Mouse (Mus musculus): ENCODE results near the gene Tcf12. TPM values are rescaled to one million over a fixed set of nuclear protein-coding genes. Genes with fewer than 3 reads are reported as not detected.

Gene Tcf12
- polyA plus RNA-seq, 1 experiment from 2014 or later: 191 TPM

- no peaks in the 10 kb centered on the region for H3K4me1 ChIP-seq (ENCODE audit: control insufficient read depth, insufficient read depth, low read length)
- no peaks in the 10 kb centered on the region for H3K27me3 ChIP-seq (ENCODE audit: control insufficient read depth, insufficient read depth, low read length)
- peak; percentile 78 for DNase-seq (ENCODE audit: low spot score)
- 50% methylated on average over 26 of the region's 26 CpGs for WGBS
- H3K9ac ChIP-seq (ENCODE audit: low read length): no peak overlapping the region
- H3K9me3 ChIP-seq (ENCODE audit: control insufficient read depth, low read length): no peaks in the 10 kb centered on the region
- no peak overlapping the region for H3K4me2 ChIP-seq (ENCODE audit: low read depth, severe bottlenecking)
- H3K36me3 ChIP-seq (ENCODE audit: control insufficient read depth, insufficient read depth, low read length): no peaks in the 10 kb centered on the region
- no peak for ATAC-seq (ENCODE audit: insufficient number of reproducible peaks, low FRiP score, low TSS enrichment, low read depth)
- H3K27ac ChIP-seq (replicated peaks; ENCODE audit: low read depth, low read length): no peak overlapping the region
- no peak overlapping the region for H3K4me3 ChIP-seq (ENCODE audit: low read depth, low read length)
Observed at GRCm38 (mm10) chr9:71831756-71832699, 279.6 kb downstream of the Tcf12 start.

GRCm38 (mm10) chr9:71830994-71831393 lies 280.7 kb downstream of the Tcf12 start:
- Histone ChIP-seq H3K27me3 (ENCODE audit: control insufficient read depth, insufficient read depth, low read length) (no peaks in the 10 kb centered on the region), H3K4me2 (ENCODE audit: low read depth, severe bottlenecking) (no peak overlapping the region), H3K4me1 (ENCODE audit: control insufficient read depth, insufficient read depth, low read length) (no peaks in the 10 kb centered on the region), H3K4me3 (ENCODE audit: low read depth, low read length) (no peak overlapping the region), H3K36me3 (ENCODE audit: control insufficient read depth, insufficient read depth, low read length) (no peaks in the 10 kb centered on the region), H3K9ac (ENCODE audit: low read length) (no peak overlapping the region), H3K27ac (replicated peaks; ENCODE audit: low read depth, low read length) (no peak overlapping the region), H3K9me3 (ENCODE audit: control insufficient read depth, low read length) (no peaks in the 10 kb centered on the region)
- ATAC-seq (ENCODE audit: insufficient number of reproducible peaks, low FRiP score, low TSS enrichment, low read depth): no peak
- DNase-seq (ENCODE audit: low spot score): no peak
- 82% methylated on average over 4 of the region's 4 CpGs for WGBS

GRCm38 (mm10) chr9:71830365-71830764 lies 281.3 kb downstream of the Tcf12 start:
- H3K4me2 ChIP-seq (ENCODE audit: low read depth, severe bottlenecking): no peak overlapping the region
- H3K36me3 ChIP-seq (ENCODE audit: control insufficient read depth, insufficient read depth, low read length): no peaks in the 10 kb centered on the region
- no peaks in the 10 kb centered on the region for H3K4me1 ChIP-seq (ENCODE audit: control insufficient read depth, insufficient read depth, low read length)
- no peaks in the 10 kb centered on the region for H3K9me3 ChIP-seq (ENCODE audit: control insufficient read depth, low read length)
- 90% methylated on average over 5 of the region's 5 CpGs for WGBS
- no peak overlapping the region for H3K27ac ChIP-seq (replicated peaks; ENCODE audit: low read depth, low read length)
- no peaks in the 10 kb centered on the region for H3K27me3 ChIP-seq (ENCODE audit: control insufficient read depth, insufficient read depth, low read length)
- H3K4me3 ChIP-seq (ENCODE audit: low read depth, low read length): no peak overlapping the region
- no peak overlapping the region for H3K9ac ChIP-seq (ENCODE audit: low read length)
- ATAC-seq (ENCODE audit: insufficient number of reproducible peaks, low FRiP score, low TSS enrichment, low read depth) (no peak), DNase-seq (ENCODE audit: low spot score) (no peak)

GRCm38 (mm10) chr9:71829753-71830152 lies 281.9 kb downstream of the Tcf12 start:
- ATAC-seq (ENCODE audit: insufficient number of reproducible peaks, low FRiP score, low TSS enrichment, low read depth): no peak
- 83% methylated on average over 3 of the region's 3 CpGs for WGBS
- Histone ChIP-seq H3K9me3 (ENCODE audit: control insufficient read depth, low read length) (no peaks in the 10 kb centered on the region), H3K36me3 (ENCODE audit: control insufficient read depth, insufficient read depth, low read length) (no peaks in the 10 kb centered on the region), H3K4me3 (ENCODE audit: low read depth, low read length) (no peak overlapping the region), H3K4me1 (ENCODE audit: control insufficient read depth, insufficient read depth, low read length) (no peaks in the 10 kb centered on the region), H3K9ac (ENCODE audit: low read length) (no peak overlapping the region), H3K4me2 (ENCODE audit: low read depth, severe bottlenecking) (no peak overlapping the region), H3K27ac (replicated peaks; ENCODE audit: low read depth, low read length) (no peak overlapping the region), H3K27me3 (ENCODE audit: control insufficient read depth, insufficient read depth, low read length) (no peaks in the 10 kb centered on the region)
- no peak for DNase-seq (ENCODE audit: low spot score)

- H3K27me3 ChIP-seq (ENCODE audit: control insufficient read depth, insufficient read depth, low read length): no peaks in the 10 kb centered on the region
- H3K4me1 ChIP-seq (ENCODE audit: control insufficient read depth, insufficient read depth, low read length): no peaks in the 10 kb centered on the region
- no peak overlapping the region for H3K4me3 ChIP-seq (ENCODE audit: low read depth, low read length)
- no peak overlapping the region for H3K27ac ChIP-seq (replicated peaks; ENCODE audit: low read depth, low read length)
- DNase-seq (ENCODE audit: low spot score) (no peak), ATAC-seq (ENCODE audit: insufficient number of reproducible peaks, low FRiP score, low TSS enrichment, low read depth) (no peak)
- H3K9ac ChIP-seq (ENCODE audit: low read length): no peak overlapping the region
- no peak overlapping the region for H3K4me2 ChIP-seq (ENCODE audit: low read depth, severe bottlenecking)
- H3K36me3 ChIP-seq (ENCODE audit: control insufficient read depth, insufficient read depth, low read length): no peaks in the 10 kb centered on the region
- 33% methylated on average over 6 of the region's 6 CpGs for WGBS
- no peaks in the 10 kb centered on the region for H3K9me3 ChIP-seq (ENCODE audit: control insufficient read depth, low read length)
Observed at GRCm38 (mm10) chr9:71829137-71829536, 282.5 kb downstream of the Tcf12 start.

GRCm38 (mm10) chr9:71827371-71827770 lies 284.3 kb downstream of the Tcf12 start:
- ATAC-seq (ENCODE audit: insufficient number of reproducible peaks, low FRiP score, low TSS enrichment, low read depth) (no peak), DNase-seq (ENCODE audit: low spot score) (no peak)
- Histone ChIP-seq H3K9ac (ENCODE audit: low read length) (no peak overlapping the region), H3K27ac (replicated peaks; ENCODE audit: low read depth, low read length) (no peak overlapping the region), H3K36me3 (ENCODE audit: control insufficient read depth, insufficient read depth, low read length) (no peaks in the 10 kb centered on the region), H3K4me2 (ENCODE audit: low read depth, severe bottlenecking) (no peak overlapping the region), H3K9me3 (ENCODE audit: control insufficient read depth, low read length) (no peaks in the 10 kb centered on the region), H3K4me1 (ENCODE audit: control insufficient read depth, insufficient read depth, low read length) (no peaks in the 10 kb centered on the region), H3K4me3 (ENCODE audit: low read depth, low read length) (no peak overlapping the region), H3K27me3 (ENCODE audit: control insufficient read depth, insufficient read depth, low read length) (no peaks in the 10 kb centered on the region)
- 92% methylated on average over 5 of the region's 5 CpGs for WGBS

- no peak for ATAC-seq (ENCODE audit: insufficient number of reproducible peaks, low FRiP score, low TSS enrichment, low read depth)
- H3K27ac ChIP-seq (replicated peaks; ENCODE audit: low read depth, low read length): no peak overlapping the region
- no peaks in the 10 kb centered on the region for H3K27me3 ChIP-seq (ENCODE audit: control insufficient read depth, insufficient read depth, low read length)
- no peak overlapping the region for H3K9ac ChIP-seq (ENCODE audit: low read length)
- no peak overlapping the region for H3K4me3 ChIP-seq (ENCODE audit: low read depth, low read length)
- no peaks in the 10 kb centered on the region for H3K36me3 ChIP-seq (ENCODE audit: control insufficient read depth, insufficient read depth, low read length)
- 75% methylated on average over 12 of the region's 12 CpGs for WGBS
- no peaks in the 10 kb centered on the region for H3K9me3 ChIP-seq (ENCODE audit: control insufficient read depth, low read length)
- H3K4me2 ChIP-seq (ENCODE audit: low read depth, severe bottlenecking): no peak overlapping the region
- no peaks in the 10 kb centered on the region for H3K4me1 ChIP-seq (ENCODE audit: control insufficient read depth, insufficient read depth, low read length)
- no peak for DNase-seq (ENCODE audit: low spot score)
Observed at GRCm38 (mm10) chr9:71826040-71826525, 285.6 kb downstream of the Tcf12 start.

- DNase-seq (ENCODE audit: low spot score) (no peak), ATAC-seq (ENCODE audit: insufficient number of reproducible peaks, low FRiP score, low TSS enrichment, low read depth) (no peak)
- Histone ChIP-seq H3K9me3 (ENCODE audit: control insufficient read depth, low read length) (no peaks in the 10 kb centered on the region), H3K4me2 (ENCODE audit: low read depth, severe bottlenecking) (no peak overlapping the region), H3K36me3 (ENCODE audit: control insufficient read depth, insufficient read depth, low read length) (no peaks in the 10 kb centered on the region), H3K27ac (replicated peaks; ENCODE audit: low read depth, low read length) (no peak overlapping the region), H3K4me1 (ENCODE audit: control insufficient read depth, insufficient read depth, low read length) (no peaks in the 10 kb centered on the region), H3K9ac (ENCODE audit: low read length) (no peak overlapping the region), H3K4me3 (ENCODE audit: low read depth, low read length) (no peak overlapping the region), H3K27me3 (ENCODE audit: control insufficient read depth, insufficient read depth, low read length) (no peaks in the 10 kb centered on the region)
- WGBS: 91% methylated on average over 3 of the region's 3 CpGs
Observed at GRCm38 (mm10) chr9:71822003-71822402, 289.7 kb downstream of the Tcf12 start.

Measured in limb, embryonic 11.5 days (tissue).